Mouse (Mus musculus): ENCODE results near the gene Esp1.
"Not testable (repeated sequence)": the region's sequence is repeated elsewhere in the genome, so short reads cannot be mapped to it uniquely, and the experiment has no call there.

Gene Esp1

GRCm38 (mm10) chr17:40726820-40727219, at the start of gene Esp1:
TSS of gene Esp1 (plus strand) at chr17:40727120.
- no peak for DNase-seq (ENCODE audit: low spot score in 2 of 2)

GRCm38 (mm10) chr17:40716273-40716672, 10.6 kb upstream of the Esp1 start:
- DNase-seq (ENCODE audit: low spot score in 2 of 2): no peak

GRCm38 (mm10) chr17:40717055-40717454, 9.9 kb upstream of the Esp1 start:
- DNase-seq (ENCODE audit: low spot score in 2 of 2): not testable (repeated sequence)

GRCm38 (mm10) chr17:40731296-40731695, 4.4 kb downstream of the Esp1 start:
- no peak for DNase-seq (ENCODE audit: low spot score in 2 of 2)

- no peak for DNase-seq (ENCODE audit: low spot score in 2 of 2)
Observed at GRCm38 (mm10) chr17:40731724-40732123, 4.8 kb downstream of the Esp1 start.

GRCm38 (mm10) chr17:40763662-40764061, 36.7 kb downstream of the Esp1 start:
- DNase-seq (ENCODE audit: low spot score in 2 of 2): no peak

GRCm38 (mm10) chr17:40767120-40767519, 40.2 kb downstream of the Esp1 start:
- DNase-seq (ENCODE audit: low spot score in 2 of 2): no peak
